Mouse (Mus musculus): ENCODE data around the gene Gimap4. TPM values are rescaled to one million over a fixed set of nuclear protein-coding genes. Genes with fewer than 3 reads are reported as not detected.

The Gimap4 gene
- total RNA-seq, 2 experiments from 2014 or later = 40.8 to 48.9 TPM

DNA sequence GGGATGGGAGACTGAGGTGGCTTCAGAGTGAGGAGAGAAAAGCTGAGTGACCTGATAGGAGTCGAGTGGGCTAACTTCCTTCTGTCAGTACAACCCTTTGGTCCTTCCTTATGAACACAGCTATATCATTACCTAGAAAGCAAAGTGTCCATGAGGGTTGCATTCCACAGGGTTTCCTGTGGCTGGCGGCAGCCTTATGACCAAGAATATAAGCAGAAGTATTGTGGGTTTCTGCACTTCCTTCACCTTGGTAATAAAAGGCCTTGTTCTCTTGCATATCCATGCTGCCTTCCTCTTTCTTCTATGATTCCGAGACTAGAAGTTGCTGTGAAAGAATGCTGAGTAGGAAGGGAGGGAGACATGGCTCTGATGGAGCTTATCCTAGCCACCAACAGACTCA, 14.5 kb downstream of the Gimap4 start:
- DNase-seq (ENCODE audit: low spot score in 2 of 2) = no peak

DNA sequence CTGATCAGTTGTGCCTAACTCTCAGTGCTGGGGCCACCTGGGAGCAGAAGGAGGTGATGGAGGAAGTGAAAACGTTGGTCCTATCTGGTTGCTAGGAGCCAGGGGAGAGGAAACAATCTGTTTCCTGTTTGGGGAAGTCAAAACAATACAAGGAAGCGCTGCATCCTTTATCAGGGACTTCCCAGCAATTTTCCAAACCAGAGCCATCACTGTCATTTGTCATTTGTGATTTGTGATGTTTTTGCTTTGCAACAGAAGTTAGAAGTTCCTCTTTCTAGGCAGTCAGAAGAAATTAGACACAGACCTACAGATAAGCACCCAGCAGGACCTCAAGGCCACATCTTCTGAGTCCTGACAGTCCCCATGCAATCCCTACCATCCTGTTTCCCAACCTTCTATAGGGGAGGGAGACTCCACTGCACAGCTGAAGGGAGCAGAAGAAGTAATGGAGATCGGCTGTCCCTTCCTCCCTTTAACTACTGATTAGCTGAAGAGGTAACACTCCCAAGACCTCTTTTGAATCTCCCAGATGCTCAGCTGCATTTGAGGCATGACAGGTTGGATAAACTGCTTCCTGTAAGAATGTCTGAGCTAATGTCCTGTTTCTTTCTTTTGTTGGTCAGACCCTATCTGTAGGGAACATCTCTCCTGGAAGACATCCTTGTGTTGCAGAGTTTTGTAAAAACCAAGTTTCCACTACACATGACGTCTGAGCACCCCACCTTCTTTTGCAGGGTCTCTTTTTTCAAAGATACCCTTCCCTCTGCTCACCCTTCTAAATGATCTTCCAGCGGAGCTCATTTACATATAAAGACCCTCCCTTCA, 16.1 kb downstream of the Gimap4 start:
- DNase-seq (ENCODE audit: low spot score in 2 of 2) = no peak

DNA sequence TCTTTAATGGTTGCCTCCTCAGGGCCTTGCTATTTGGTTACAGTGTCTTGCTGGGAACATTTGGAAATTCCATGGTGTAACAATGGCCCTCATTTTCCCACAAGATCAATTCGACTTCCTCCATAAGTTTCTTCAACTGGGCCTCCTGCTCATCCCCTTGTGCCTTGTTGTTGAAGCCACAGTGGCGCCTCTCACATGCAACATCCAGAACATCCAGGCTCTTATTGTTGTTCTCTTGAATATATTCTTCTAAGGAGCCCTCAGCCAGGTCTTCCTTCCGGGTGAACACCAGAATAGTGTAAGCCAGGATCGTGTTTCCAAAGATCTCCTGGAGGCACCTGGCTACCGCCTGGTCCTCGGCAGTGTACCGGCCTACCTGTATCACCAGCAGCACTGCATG, 17.8 kb downstream of the Gimap4 start:
- DNase-seq (ENCODE audit: low spot score in 2 of 2) = no peak

DNA sequence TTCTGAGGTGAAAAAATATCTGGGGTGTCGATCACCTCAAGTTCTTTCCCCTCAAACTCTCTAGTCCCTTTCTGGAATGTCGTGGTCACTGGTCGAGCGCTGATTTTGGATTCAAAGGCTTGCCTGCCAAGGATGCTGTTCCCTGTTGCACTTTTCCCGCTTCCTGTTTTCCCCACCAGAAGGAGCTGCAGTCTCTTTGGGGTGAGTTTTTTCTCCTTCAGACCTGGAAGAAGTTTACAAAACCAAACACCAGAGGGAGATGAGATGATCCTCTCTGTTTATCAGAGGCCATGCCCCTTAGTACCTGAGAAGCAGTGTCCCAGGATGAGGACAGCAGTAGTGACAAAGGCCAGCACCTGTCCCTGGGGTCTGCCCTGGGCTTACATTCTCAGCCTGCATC, 18.3 kb downstream of the Gimap4 start:
- DNase-seq (ENCODE audit: low spot score in 2 of 2) = no peak

DNA sequence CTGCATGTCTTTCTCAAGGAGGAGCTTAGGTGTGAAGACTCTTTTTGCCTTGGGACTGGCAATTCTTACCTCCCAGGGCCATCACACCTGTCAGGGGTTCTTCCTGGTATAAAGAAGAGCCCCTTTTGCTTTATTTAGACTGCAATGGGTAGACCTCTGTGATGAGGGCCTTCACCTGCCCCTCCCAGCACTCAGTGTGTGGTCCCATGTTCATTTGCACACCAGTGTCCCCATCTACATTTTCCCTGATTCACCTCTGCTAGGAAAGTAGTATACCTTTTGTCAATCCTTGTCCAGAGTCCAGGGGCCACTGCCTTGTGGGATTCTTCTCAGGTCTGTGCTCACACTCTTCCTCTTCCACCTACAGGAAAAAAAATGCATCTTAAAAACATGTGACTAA, 19.8 kb downstream of the Gimap4 start:
- DNase-seq (ENCODE audit: low spot score in 2 of 2) = no peak

DNA sequence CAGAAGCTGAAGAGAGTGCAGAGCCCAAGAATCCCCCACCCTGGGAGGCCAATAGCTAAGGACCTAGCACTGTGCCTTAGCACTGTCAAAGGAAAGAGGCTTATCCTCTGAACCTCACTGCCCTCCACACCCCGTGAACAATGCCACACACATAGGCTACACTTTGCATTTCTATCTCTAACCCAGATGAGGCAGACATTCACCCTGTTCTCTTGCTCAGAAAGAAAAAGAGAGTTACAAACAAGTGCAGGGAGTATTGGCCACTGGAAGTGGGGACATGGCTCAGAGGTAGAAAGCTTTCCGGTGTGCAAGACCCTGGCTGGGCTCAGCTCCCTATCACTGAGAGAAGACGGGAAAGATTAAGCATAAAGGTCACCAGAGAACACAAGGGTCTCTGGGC, 21.8 kb downstream of the Gimap4 start:
- DNase-seq (ENCODE audit: low spot score in 2 of 2) = no peak

DNA sequence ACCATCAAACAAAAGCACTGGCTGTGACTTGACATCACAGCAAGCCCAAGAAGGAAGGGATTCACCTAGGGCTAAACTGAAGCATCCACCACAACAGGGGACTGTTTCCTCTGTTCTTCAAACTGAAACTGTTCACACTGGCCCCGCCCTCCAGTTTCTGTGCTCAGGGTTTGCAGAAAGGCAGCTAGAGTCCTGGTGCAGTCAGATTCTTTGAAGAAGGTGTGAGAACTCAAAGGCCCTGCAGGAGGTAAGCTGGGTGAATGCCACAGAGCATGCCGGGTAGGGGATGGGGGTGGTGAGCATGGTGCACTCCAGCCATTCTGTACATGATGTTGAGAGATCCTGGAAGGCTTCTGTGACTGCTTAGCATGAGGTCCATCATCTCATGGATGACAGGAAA, 34.1 kb downstream of the Gimap4 start, which contains the start of the genes Gm28053 and Gimap7:
Gene Gm28053 (plus strand): TSS at position 153 of the 400 bp plus-strand sequence.
Gene Gimap7 (plus strand): TSS at position 167 of the 400 bp plus-strand sequence.
- DNase-seq (ENCODE audit: low spot score in 2 of 2) = no peak

DNA sequence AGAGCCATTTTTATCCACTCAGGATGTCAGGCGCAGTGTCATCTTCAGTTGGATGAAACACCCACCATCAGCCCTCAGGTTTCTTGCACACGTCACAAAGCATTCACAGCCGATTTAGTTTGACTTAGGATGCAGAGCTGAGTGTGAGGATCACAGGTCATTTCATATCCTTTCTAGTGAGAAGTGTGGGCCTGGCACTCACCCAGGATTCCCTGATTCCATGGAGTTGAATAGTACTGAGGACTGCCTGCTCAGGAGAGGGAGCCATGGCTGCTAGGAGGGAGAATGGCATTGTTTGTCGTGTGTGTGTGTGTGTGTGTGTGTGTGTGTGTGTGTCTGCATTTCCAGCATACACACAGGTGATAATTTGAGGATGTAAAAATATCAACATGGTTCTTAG, 36.0 kb downstream of the Gimap4 start:
- no peak for DNase-seq (ENCODE audit: low spot score in 2 of 2)

DNA sequence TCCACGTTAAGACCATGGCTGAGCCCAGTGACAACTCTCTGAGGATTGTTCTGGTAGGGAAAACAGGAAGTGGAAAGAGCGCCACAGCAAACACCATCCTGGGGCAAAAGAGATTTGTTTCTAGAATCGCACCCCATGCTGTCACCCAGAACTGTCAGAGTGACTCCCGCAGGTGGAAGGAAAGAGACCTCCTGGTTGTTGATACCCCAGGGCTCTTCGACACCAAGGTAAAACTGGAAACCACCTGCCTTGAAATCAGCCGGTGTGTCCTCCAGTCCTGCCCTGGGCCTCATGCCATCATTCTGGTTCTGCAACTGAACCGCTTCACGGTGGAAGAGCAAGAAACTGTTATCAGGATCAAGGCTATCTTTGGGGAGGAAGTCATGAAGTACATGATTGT, 39.1 kb downstream of the Gimap4 start:
- DNase-seq (ENCODE audit: low spot score in 2 of 2) = no peak

DNA sequence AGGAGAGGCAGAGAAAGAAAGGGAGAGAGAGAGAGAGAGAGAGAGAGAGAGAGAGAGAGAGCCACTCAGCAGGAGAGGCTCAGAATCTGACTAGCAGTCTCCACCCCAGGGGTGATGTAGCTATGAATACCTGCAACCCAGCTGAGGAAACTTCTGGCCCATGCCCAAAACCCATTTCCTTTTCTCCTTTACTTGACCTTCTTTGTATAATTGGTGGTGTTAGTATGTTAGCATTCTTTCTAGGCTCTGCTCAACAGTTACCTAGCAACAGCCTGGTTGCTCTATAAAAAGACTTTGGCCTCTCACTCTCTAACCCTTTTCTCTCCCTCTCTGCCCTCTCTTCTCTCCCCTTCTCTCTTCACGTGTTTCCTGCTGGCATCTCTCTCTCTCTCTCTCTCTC, 41.1 kb downstream of the Gimap4 start:
- no peak for DNase-seq (ENCODE audit: low spot score in 2 of 2)

DNA sequence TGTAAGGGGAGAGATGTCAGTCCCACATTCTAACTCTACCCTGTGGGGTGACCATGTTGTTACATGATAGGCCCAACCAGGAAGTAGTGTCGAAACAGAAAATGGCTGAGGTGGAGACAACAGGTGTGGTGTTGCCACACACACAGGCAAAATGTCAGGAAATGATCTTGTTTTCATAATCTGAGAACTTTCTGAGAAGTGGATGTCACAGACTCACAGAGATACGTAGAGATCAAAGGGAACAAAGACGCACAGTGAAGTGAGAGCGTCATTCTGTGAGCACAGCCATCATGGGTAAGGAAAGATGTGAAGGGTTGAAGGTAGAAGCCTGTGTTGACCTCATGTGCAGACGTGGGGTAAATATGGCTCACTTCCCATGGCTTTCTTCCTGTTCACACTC, 43.4 kb downstream of the Gimap4 start:
- DNase-seq (ENCODE audit: low spot score in 2 of 2) = no peak

DNA sequence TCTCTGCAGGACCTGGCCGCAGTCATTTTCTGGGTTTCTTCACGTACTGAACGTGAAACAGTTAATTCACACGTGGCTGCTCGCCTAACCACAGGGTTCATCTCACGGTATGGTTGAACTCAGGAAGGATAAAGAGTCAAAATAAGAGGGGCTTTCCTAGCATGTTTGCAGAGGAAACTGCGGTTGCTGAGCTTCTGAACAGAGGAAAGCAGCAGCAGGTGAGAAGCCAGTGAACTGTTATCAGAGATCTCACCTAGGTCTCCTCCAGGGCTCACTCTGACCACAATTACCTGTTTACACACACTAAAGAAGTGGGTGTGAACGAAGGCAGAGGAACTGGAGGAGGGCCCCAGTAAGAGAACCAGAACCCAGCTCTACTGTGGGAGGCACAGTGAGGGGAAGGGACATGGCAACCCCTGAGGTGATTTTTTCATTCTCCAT, 48.5 kb downstream of the Gimap4 start:
- no peak for DNase-seq (ENCODE audit: low spot score in 2 of 2)

DNA sequence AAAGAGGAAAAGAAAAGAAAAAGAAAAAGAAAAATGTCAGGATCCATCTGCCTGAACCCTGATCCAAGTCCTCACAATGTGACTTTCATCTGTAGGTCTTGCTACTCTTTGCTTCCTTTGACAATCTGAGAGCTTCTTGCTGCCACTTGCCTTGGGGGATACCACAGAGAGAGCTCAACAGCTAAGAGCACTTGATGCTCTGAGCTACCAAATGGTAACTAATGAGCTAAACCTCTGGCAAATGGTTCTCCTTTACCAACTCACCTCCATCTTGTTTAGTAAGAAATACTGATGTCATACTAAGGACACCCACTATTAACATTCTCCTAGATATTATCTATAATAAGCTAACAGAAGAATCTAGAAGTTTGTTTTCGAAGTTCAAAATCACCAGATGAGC, 49.3 kb downstream of the Gimap4 start:
- no peak for DNase-seq (ENCODE audit: low spot score in 2 of 2)

DNA sequence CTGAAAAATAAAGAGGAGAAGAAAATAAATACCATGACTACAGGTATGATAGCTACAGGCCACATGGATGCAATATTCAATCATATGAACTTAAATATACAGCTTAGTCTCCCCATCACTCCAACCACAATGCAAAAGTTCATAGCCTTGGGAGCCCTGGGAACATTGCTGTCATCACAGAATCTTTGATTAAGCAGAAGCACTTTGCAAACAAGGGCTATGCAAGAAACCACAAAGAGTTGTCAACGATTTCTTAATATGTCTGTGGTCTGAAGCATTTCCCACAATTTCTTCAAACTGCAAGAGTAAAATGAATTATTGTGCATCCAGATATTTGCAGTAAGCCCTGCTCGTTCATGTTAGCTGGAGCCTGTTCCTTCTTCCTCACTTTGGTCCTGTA, 52.7 kb downstream of the Gimap4 start:
- DNase-seq (ENCODE audit: low spot score in 2 of 2) = no peak

DNA sequence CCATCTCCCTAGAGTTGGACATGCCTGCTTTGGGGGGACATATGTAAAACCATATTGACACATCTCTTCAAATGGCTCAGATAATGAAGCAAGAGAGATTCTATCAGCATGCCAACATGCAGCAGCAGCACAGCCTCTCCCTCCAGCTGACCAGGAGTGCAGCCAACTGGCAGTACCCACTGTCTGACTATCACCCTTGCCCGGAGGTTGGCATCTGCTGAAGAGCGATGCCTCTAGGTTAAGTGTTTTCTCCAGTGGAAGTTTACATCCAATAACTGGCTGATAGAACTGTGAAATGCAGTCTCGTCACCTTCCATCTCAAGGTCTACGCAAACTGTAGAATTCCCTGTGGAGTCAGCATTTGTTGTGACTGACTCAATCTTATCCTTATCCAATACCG, 53.3 kb downstream of the Gimap4 start:
- no peak for DNase-seq (ENCODE audit: low spot score in 2 of 2)

DNA sequence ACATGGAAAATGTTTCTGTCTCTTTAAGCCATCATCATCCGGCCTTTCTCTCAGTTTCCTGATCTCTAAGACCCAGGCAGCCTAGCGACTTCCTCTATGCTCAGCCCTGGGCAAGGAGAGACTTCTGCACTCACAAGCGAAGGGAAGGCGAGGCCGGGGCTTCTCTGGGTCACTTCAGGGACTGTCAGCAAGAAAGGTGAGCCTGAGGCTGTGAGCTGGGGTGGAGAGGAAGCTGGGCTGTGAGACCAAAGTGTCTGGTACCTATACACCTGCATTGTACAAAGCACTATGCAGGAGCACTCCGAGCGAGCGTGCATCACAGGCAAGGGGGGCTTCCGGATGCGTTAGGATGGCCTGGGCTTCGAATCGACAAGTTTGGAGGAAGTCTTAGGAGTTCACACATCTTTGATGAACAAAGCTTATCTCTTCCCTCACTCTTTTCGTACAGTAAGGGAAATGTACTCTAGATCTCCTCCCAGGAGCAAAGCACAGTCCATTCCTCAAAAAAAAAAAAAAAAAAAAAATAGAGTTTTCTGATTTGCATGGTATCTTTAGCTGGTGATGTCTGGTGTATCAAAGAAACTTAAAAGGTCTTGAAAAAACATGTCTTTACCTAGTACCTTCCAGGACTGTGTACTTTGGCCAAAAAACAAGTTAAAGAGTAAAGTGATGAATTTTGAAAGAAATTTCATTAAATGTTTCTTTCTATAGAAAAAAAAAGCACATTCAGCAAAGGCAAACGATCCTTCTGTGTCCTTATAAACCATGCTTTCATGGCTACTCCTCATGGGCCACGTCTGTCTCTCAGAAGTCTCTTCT, 54.8 kb downstream of the Gimap4 start, which contains the start of gene Gimap1:
Gene Gimap1 (plus strand): TSS at position 94 of the 819 bp plus-strand sequence.
- no peak for DNase-seq (ENCODE audit: low spot score in 2 of 2)

DNA sequence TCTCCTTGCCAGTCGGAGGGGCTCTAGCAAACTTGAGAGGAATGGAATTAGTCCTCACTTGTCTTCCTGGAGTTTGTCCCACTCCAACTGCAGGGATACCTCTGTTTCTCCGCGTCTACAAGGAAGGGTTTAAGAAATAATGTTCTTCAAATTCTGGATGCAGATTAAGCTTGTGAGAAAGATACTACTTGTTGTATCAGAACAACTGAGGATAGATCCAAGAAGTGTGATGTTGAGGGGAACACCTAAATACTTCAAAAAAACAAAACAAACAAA, 55.4 kb downstream of the Gimap4 start:
- no peak for DNase-seq (ENCODE audit: low spot score in 2 of 2)

DNA sequence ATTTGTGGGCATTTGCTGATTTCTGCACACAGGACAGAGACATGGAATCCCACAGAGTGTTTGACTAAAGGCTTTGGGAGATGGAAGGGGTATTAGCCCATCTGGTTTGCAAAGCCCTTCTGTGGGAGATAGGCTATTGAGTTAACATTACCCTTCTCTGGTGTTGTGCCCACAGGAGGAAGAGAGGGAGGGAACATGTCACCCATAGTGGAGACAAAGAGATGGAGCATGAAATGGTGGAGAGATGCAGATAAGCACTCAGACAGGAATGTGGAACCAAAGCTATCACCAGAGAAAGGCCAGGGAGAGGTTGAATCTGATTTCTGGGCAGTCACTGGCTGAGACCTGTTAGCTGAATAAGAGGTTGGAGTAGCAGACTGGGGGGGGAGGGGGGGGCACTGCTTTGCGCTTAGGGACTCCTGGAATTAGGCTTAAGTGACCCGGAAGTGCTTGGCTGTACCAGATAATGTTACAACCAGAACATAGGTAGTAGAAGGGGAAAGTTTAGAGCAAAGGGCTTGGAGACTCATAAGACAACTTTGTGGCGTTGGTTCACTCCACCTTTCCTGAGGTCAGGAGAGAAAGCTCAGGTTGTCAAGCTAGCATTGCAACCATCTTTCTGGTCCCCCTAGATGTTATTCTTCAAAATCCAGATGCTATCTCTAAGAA, 56.3 kb downstream of the Gimap4 start:
- DNase-seq (ENCODE audit: low spot score in 2 of 2) = no peak

DNA sequence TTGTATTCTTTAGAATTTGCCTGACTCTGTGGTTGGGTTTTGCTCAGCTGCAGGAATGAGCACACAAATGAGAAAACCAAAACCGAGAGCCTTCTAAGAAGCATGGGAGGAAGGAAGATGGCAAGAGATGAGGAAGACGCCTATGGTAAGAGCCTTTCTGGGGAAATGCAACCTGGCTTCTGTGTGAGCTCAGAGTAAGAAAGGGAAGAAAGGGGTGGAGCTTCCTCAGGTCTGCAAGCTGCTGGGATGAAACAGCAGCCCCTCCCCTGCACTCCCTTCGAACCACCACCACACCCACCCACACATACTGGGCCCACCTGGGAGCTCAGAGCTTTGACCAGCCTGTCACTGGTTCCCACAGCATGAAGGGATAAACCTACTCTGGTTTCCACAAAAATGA, 56.9 kb downstream of the Gimap4 start:
- no peak for DNase-seq (ENCODE audit: low spot score in 2 of 2)
